In genomic region chr2:163923113-163923512, GRCm38 (mm10) we compare ENCODE assay signal across 18 mouse cellular contexts. TPM values are rescaled to one million over a fixed set of nuclear protein-coding genes. Genes with fewer than 3 reads are reported as not detected.
A peak's percentile ranks its signal among the peaks of the same experiment; 100 is the strongest.
DNase-seq lines count a peak whose midpoint lies in the region.
"Had no signal": no experiment of that assay in that cellular context is flagged by ENCODE, and none has a peak within 500 bp of the region (broad histone marks: within the 10 kb centered on the region; RNA-seq: fewer than 3 reads in every experiment).

No protein-coding gene starts in this region.

- intact Hi-C loops in left cerebral cortex, postnatal 4 days (cut with DNase I), result no loop called here
- intact Hi-C loops in left cerebral cortex, postnatal 25 days (cut with DNase I), result no loop called here

- peak; percentile 57 to 77 for DNase-seq in cerebellum, postnatal 10 days
- DNase-seq in cerebellum, adult 8-10 months, result no peak
- peak; percentile 25 for DNase-seq in left cerebral cortex, postnatal 4 days
- DNase-seq in left cerebral cortex, postnatal 25 days (ENCODE audit: low spot score in 2 of 2), result no peak
- peak; percentile 35 for DNase-seq in thymus, postnatal 4 days
- DNase-seq in thymus, postnatal 14 days, result no peak
- DNase-seq in neural tube, embryonic 10.5 days (ENCODE audit: extremely low spot score, low spot score), result no peak
- DNase-seq: cerebellum, adult 11-12 months; forebrain, postnatal 0 days; gastrocnemius, postnatal 25 days; heart, adult 2 months; heart, postnatal 14 days; kidney, adult 18-20 months; kidney, postnatal 4 days; lung, adult 2 months; lung, postnatal 36 days; midbrain, embryonic 14.5 days had no signal

RNA-seq across cellular contexts. Expression of gene Rims4, which starts 4.6 kb away (rescaled TPM):
- total RNA-seq in left cerebral cortex, postnatal 4 days (2021), result 10 to 100 TPM; 69.5 to 72.9 TPM
- total RNA-seq in left cerebral cortex, postnatal 25 days (2021), result 100 to 1,000 TPM in 1 of 2 experiments, 10 to 100 TPM in 1; 93.7 to 115 TPM
- total RNA-seq: neutrophil, adult 5-6 weeks had no signal

Comparison
In these comparisons a context has a peak if more than half of its experiments do, and no peak if none do; other contexts are left out.
1. DNase-seq: peak in cerebellum, postnatal 10 days (2 of 2), left cerebral cortex, postnatal 4 days (single experiment) and thymus, postnatal 4 days (single experiment); none in cerebellum, adult 8-10 months (single experiment), left cerebral cortex, postnatal 25 days (0 of 2), thymus, postnatal 14 days (single experiment) and neural tube, embryonic 10.5 days (single experiment).